Mouse (Mus musculus) heart, adult 10 weeks (tissue): ENCODE results near the gene Herc2. TPM values are rescaled to one million over a fixed set of nuclear protein-coding genes. Genes with fewer than 3 reads are reported as not detected.

Source experiments
- polyA plus RNA-seq: library from polyadenylated mRNA; stranded (reverse); fragments of 350-450 nt; fragmentation: Illumina TruSeq; extraction: RNeasy Lipid Tissue Mini Kit (QIAGEN cat#74804); gene quantifications from one replicate; pipeline ENCODE4 v1.2.3, GENCODE M21; 2014; ENCODE audit warnings: low read depth, low replicate concordance

The Herc2 gene
- polyA plus RNA-seq = 19.5 TPM

GRCm38 (mm10) chr7:56049831-56050321 lies at the start of gene Herc2:
Herc2 (plus strand) TSS chr7:56050196.

DNA sequence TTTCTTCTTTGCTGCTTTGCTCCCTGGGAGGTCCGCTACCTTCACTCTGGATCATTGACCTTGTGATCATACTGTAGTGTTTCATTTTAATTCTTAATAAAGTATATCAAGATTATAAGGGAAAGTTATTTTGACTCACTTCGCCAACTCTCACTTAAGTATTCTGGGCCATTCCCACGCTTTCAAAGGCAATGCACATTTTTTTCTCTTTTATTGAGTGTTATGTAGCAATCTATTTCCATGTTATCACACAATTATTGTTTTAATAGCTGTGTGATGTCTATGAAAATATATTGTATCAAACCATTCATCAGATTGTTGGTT lies 30.1 kb upstream of the Herc2 start, which contains the start of gene Nipa1:
Nipa1 (minus strand) TSS at position 25 of the 324 bp plus-strand sequence.

DNA sequence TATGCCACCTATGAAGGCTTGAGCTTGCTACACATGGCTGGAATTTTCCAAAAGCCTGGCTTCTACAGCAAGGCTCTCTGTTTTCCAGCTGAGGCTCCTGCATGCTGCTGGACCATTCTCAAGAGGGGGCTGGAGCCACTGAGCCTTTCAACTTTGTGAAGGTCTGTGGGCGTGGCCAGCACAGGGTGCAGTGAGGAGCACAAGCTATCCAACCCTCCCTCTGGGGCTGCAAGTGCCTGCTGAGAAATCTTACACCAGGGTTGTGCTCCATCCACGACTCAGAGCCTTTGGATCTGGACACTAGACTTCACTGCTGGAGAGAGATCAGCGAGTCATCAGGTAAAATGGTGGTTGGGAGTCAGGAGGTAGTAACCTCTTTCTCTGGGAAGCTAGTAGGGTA lies 189.5 kb downstream of the Herc2 start, which contains the start of gene Oca2:
Oca2 (plus strand) TSS at position 218 of the 400 bp plus-strand sequence.

Other genes with a start within 250 kb of the Herc2 start
- 22.4 TPM for gene Cyfip1, start 208.5 kb upstream of the Herc2 start, polyA plus RNA-seq
- gene Nipa2, start 87.7 kb upstream of the Herc2 start, polyA plus RNA-seq = 24.0 TPM
- gene Nipa1, start 30.2 kb upstream of the Herc2 start, polyA plus RNA-seq = 5.6 TPM
- gene Oca2, start 189.6 kb downstream of the Herc2 start, polyA plus RNA-seq = not detected